Mouse (Mus musculus): ENCODE results near the gene Cx3cr1.

The Cx3cr1 gene

GRCm38 (mm10) chr9:119999636-120000035, 70.0 kb downstream of the Cx3cr1 start:
- no peak for DNase-seq (ENCODE audit: low spot score in 2 of 2)

- no peak for DNase-seq (ENCODE audit: low spot score in 2 of 2)
Measured at GRCm38 (mm10) chr9:119998776-119999175, 70.9 kb downstream of the Cx3cr1 start.

DNA sequence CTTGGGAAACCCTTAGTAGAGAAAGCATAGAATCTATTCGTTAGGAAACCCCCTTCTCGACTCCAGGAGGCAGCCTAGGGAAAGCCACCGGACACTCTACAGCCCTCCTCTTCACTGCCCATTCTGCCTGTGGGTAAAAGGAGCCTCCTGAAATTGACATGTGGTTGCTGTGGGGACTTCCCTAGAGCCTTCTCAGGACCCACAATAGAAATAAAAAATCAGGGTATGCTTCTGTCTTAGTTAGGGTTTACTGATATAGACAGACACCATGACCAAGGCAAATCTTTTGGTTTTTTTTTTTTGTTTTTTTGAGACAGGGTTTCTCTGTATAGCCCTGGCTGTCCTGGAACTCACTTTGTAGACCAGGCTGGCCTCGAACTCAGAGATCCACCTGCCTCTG, 73.6 kb downstream of the Cx3cr1 start:
- DNase-seq (ENCODE audit: low spot score in 2 of 2): no peak

DNA sequence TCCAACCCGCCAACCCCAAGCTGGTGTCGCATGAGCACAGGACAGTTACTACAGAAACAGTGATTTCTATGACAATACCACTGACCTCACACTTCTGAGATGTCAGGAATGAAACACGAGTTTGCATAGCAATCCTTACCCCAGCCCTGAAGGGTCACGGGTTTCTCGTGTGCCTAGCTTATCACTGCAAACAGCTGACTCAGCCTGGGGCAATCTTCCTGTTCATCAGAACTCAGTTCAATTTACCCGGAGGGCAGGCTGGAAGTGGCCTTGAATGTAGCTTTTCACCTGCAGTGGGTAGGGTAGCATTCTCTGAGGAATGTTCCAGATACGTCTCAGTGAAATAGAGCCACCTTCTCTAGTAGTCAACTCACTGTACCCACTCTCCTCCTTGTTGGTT, 75.5 kb downstream of the Cx3cr1 start:
- DNase-seq (ENCODE audit: low spot score in 2 of 2): no peak

GRCm38 (mm10) chr9:119993092-119993844, 76.4 kb downstream of the Cx3cr1 start:
- DNase-seq (ENCODE audit: low spot score in 2 of 2): no peak

DNA sequence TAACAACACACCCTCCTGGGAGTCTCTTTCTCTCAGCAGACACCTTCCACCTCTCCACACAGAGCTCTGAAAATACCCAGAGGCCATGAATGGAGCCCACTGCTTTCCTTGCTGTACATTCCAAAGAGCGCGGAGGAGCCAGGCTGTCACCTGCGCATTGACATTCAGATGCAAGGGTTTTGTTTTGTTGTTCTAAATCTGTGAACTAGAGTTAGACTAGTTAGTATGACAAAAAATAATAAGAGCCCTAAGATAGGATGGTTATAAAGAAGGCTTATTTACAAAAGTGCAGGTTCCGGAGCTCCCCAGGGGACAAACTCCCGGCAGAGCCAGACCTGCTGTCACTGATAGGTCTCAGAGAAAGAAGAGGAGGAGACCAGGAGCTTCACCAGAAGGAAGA, 78.4 kb downstream of the Cx3cr1 start:
- DNase-seq (ENCODE audit: low spot score in 2 of 2): no peak

DNA sequence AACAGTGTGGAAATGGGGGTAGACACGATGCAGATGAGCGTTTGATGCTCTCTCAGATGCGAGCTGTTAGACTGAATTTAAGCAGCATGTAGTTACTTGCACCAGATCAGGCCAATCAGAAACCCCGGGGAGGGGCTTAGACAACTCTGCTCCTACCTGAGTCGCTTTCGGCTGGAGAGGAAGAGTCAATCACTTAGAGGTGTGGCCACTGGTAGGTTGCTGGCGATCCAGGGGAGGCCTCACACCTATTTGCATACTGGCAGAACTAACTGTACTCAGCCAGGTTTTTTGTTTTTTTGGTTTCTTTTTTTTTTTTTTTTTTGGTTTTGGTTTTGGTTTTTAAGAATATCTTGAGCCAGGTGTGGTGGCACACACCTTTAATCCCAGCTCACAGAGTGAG, 81.4 kb downstream of the Cx3cr1 start:
- DNase-seq (ENCODE audit: low spot score in 2 of 2): no peak

GRCm38 (mm10) chr9:119985881-119986574, 83.7 kb downstream of the Cx3cr1 start:
- no peak for DNase-seq (ENCODE audit: low spot score in 2 of 2)

DNA sequence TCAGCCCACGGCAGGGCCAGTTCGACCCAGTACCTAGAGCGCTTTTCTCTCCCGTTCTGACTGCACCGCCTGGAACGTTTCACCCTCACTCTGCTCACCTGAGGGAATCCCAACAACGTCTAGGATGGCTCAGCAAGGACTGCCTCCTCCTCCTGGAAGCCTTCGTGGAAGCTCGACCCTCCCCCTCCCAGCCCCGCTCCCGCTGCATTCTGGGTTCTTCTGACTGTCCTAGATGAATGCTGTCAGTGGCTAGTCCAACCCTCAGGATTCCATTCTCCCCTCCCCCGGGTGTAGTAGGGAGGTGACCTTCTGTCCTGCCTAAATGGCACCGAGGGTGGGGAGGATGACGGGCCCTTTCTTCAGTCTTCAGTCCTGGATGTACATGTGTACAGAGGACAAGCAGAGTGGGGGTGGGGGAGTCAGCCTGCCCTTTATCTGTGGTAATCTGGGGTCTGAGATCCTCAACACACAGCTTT, 85.1 kb downstream of the Cx3cr1 start, which contains the start of gene Csrnp1:
Csrnp1 (minus strand) TSS at position 123 of the 476 bp plus-strand sequence.
- DNase-seq (ENCODE audit: low spot score in 2 of 2): peak; percentile 42 to 45

DNA sequence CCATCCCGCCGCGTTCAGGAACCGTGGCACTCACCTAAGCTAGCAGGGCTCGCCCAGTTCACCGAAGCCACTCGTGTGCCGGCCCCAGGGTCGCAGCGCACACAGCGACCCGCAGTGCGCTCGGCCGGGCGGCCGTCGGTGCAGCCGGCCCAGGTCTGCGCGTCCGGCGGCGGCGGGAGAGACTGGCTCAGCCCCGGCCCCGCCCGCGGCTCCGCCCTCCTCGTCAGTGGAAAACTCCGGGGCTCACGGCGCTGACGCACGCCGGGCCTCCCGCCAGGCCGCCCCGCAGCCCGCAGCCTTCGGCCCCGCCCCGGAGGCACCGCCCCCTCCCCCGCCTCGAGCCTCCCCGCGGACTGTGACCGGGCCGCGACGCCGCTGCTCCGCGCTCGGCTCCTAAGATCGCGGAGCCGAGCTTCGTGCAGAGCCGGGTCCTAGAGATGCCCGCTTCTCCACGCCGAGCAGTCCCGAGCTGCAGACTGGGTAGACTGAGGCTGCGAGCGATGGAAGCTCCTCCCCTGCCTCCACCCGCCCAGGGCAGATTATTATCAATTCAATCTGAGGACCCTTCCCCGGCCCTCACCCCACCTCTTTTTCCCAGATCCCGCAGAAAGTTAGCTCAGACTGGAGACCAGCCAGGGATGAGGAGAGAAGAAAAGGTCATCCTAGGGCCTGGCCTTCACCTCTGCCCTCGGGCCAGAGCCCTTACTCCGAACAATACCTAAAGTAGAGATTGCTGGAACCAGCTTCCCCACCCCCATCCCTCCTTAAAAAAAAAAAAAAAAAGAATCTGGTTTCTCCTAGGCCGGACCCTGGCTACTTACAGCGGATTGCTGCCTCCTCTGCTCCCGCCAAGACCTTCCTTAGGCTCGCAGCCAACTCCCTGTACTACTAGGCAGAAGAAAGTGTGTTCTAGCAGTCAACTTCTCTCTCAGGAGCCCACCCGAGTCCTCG, 85.8 kb downstream of the Cx3cr1 start:
- peak; percentile 79 to 81 for DNase-seq (ENCODE audit: low spot score in 2 of 2)

DNA sequence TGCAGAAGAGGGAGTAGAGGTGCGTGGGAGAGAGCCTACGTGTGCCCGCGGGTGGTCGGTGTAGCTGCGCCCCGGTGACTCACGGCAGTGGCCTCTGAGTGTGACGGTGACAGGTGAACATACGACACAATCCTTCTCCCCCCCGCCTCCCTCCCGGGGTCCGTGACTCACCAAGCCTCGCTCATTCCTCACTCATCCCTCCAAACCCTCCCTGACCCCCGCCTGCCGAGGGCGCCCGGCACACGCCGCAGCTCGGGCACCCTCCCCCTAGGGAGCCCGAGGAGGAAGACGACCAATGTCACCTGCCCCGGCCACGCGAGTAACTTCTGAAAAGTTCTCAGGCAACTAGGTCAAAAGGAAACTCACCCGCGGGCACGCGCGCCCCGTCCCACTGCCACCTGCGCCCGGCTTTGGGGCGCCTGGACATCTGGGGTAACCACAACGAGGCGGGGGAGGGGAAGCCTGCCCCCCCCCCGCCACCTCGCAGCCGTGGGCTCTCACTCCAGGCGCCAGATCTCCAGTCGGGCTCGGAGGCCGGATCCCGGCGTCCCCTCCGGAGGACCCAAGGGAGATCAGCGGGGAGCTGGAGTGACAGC, 86.6 kb downstream of the Cx3cr1 start:
- peak; percentile 72 to 81 for DNase-seq (ENCODE audit: low spot score in 2 of 2)

DNA sequence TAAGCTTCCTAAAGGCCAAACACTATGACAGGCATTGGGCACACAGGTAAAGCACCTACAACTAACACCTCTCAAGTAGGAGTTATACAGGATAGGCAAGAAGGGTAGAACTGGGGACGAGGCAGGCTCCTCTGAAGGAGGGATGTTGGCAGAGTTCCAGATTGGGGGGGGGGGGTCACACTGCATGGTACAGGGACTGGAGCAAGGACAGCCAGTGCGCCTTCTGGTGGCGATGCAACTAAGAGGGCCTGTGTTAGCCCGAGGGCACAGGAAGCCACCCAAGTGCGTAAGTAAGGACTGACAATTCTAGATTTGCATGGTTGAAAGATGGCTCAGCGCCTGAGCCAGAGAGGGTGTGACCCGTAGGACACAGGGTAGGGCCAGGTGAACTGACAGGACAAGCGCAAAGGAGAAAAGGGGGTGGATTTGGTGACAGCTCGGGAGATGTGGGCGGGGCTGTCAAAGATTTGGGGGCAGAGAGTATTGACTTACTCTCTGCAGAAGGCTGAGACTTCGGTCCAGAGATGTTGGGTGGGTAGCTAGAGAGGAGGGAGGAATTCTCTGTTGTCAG, 87.4 kb downstream of the Cx3cr1 start:
- peak; percentile 80 for DNase-seq (ENCODE audit: low spot score in 2 of 2)

DNA sequence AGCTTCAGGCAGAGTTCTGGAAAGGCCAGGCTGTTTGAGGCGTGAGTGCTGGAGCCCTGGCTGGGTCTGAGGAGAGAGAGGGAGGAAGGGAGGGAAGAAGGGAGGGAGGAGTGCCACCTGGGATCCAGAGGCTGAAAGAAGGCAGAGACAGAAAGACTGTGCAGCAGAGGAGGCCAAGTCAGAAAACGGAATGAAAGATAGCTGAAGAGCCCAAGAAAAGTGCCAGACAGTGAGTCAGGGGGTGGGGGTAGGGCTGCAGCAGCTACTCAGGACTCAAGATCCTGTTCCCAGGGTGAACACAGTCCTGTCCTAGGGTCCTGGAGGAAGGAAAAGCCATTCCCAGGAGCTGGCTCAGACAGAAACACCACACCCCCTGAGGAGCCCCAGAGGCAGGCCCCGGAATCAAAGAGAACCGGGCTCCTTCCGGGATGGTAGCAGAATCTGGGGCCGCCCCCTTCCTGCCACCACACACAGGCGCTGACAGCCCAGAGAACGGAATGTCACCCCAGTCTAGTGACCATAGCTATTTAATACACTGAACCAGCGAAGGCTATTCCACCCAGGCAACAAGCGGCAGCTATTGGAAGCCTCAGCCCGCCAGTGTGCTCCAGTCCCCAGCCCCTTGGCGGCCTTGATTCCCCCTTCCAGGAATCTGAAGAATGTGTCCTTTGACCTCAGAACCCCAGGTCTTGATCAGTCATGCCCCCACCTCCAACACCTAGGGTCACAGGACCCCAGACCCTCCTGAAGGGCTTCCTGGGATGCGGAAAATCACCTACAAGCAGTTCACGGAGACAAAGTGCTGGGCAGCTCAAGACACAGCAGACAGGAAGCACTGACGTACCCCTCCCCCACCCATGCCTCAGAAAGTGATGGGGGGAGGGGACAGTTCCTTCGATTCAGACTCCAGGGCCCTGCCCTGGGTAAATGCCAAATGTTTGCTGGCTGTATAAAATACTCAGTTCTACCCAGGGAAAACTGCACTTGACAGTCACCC, 88.2 kb downstream of the Cx3cr1 start:
- peak; percentile 82 to 87 for DNase-seq (ENCODE audit: low spot score in 2 of 2)

GRCm38 (mm10) chr9:119980770-119981182, 88.9 kb downstream of the Cx3cr1 start:
- peak in 1 of 2 experiments; percentile 40 for DNase-seq (ENCODE audit: low spot score in 2 of 2)

DNA sequence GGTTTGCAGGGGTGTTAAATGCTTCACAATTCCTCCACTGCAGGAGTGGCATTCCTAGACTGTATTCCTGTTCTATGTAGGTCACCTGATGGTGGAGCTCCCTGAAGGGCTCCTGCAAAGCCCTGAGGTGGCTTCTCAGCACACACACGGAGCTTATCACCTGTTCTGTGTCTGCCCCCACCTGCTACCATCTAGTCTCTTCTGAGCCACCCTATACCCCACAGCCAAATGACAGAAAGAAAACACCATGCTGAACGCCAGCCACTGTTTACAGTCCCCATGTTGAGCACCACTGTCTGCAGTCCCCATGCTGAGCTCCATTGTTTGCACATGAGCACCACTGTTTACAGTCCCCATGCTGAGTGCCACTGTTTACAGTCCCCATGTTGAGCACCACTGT, 89.9 kb downstream of the Cx3cr1 start:
- no peak for DNase-seq (ENCODE audit: low spot score in 2 of 2)

GRCm38 (mm10) chr9:119978811-119979441, 90.8 kb downstream of the Cx3cr1 start:
- no peak for DNase-seq (ENCODE audit: low spot score in 2 of 2)

- peak; percentile 73 to 78 for DNase-seq (ENCODE audit: low spot score in 2 of 2)
Measured at GRCm38 (mm10) chr9:119978151-119978810, 91.4 kb downstream of the Cx3cr1 start.

DNA sequence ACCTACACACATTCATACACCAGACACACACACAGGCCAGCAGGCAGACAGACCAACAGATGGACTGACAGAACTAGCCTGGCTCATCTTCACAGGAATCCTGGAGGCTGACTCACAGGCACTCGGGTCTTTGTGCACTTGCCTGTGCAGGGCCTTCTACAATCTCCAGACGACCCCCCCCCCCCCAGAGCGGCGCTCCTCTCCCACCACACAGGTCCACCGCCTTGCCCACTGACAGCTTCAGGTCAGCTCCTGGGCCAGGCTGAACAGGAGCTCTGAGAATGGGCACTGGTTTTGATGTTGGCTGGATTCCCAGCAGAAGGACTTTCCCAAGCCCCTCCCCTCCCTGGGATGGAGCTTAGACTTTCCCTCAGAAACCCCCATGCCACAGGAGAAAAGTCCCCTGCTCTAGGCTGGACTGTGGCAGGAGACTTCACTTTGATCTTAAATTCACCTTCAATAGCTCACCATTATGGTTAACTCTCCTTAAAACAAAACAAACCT, 92.1 kb downstream of the Cx3cr1 start:
- DNase-seq (ENCODE audit: low spot score in 2 of 2): no peak
